Mouse (Mus musculus) liver, embryonic 12.5 days (tissue): ENCODE data around the gene Selp. TPM values are rescaled to one million over a fixed set of nuclear protein-coding genes. Genes with fewer than 3 reads are reported as not detected.

Experiments
- ATAC-seq: fragments of 200-750 bp; cut with Nextera tagmentation; 2 replicates; pipeline ENCODE4 v1.8.0; 2017; ENCODE audit warnings: moderate number of reproducible peaks, mild to moderate bottlenecking, moderate library complexity
- H3K27ac ChIP-seq: fragments of 300-500 bp; sonication (generic); 2 replicates; pipeline ENCODE4 v1.5.1; 2016; ENCODE audit warnings: mild to moderate bottlenecking
- H3K27me3 ChIP-seq: fragments of 300-500 bp; sonication (generic); replicated peaks from 2 replicates; pipeline ENCODE4 v1.6.1; 2016; ENCODE audit warnings: mild to moderate bottlenecking, moderate library complexity
- H3K36me3 ChIP-seq: fragments of 300-500 bp; sonication (generic); 2 replicates; pipeline ENCODE4 v1.6.1; 2016; ENCODE audit warnings: mild to moderate bottlenecking, moderate library complexity
- H3K4me1 ChIP-seq: fragments of 300-500 bp; sonication (generic); 2 replicates; pipeline ENCODE4 v1.6.1; 2016
- H3K4me2 ChIP-seq: fragments of 300-500 bp; sonication (generic); 2 replicates; pipeline ENCODE4 v1.6.1; 2016; ENCODE audit warnings: mild to moderate bottlenecking, moderate library complexity
- H3K4me3 ChIP-seq: fragments of 300-500 bp; sonication (generic); 2 replicates; pipeline ENCODE4 v1.5.1; 2016; ENCODE audit warnings: mild to moderate bottlenecking, moderate library complexity
- H3K9ac ChIP-seq: fragments of 300-500 bp; sonication (generic); 2 replicates; pipeline ENCODE4 v1.6.1; 2016; ENCODE audit warnings: mild to moderate bottlenecking, moderate library complexity
- H3K9me3 ChIP-seq: fragments of 300-500 bp; sonication (generic); replicated peaks from 2 replicates; pipeline ENCODE4 v1.6.1; 2016; ENCODE audit warnings: mild to moderate bottlenecking, moderate library complexity
- WGBS: fragments of 180-500 bp; shearing (Covaris S2); methylation state at CpG from one replicate; pipeline ENCODE4 v1.1.7; 2016; ENCODE audit not compliant: insufficient replicate concordance; 5-methylcytosine and 5-hydroxymethylcytosine counted together
- polyA plus RNA-seq: library from polyadenylated mRNA; unstranded; fragments of >200 nt; fragmentation: Nextera tagmentation; extraction: Ambion mirVana; gene quantifications from 2 replicates; pipeline ENCODE4 v1.2.1, GENCODE M21; 2016

Selp gene
- polyA plus RNA-seq, 1 experiment from 2014 or later: 0.41 TPM

GRCm38 (mm10) chr1:164151387-164152088 lies 36.5 kb downstream of the Selp start, which contains the start of gene F5:
TSS of gene F5 (plus strand) at chr1:164151838.
- Histone ChIP-seq H3K9me3 (no peaks in the 10 kb centered on the region), H3K27ac (0 out of 2 replicates have a peak within 1 kb of the TSS, but pooled peaks have one; percentile 25), H3K36me3 (no peaks in the 10 kb centered on the region), H3K4me2 (peak within 1 kb of the TSS; percentile 56), H3K27me3 (0 out of 2 replicates have a peak, but pooled peaks cover 7% of the 10 kb centered on the region), H3K4me1 (peaks cover 13% of the 10 kb centered on the region), H3K4me3 (peak within 1 kb of the TSS; percentile 40), H3K9ac (peak within 1 kb of the TSS; percentile 27; the same call in 1 of the 2 replicates)
- peak; percentile 66 for ATAC-seq
- 12% methylated on average over 16 of the region's 16 CpGs for WGBS

- Histone ChIP-seq H3K9me3 (no peaks in the 10 kb centered on the region), H3K4me1 (peaks cover 13% of the 10 kb centered on the region), H3K9ac (no peak overlapping the region), H3K36me3 (no peaks in the 10 kb centered on the region), H3K27ac (no peak overlapping the region), H3K4me3 (no peak overlapping the region), H3K27me3 (0 out of 2 replicates have a peak, but pooled peaks cover 7% of the 10 kb centered on the region), H3K4me2 (no peak overlapping the region; the same call in 1 of the 2 replicates)
- ATAC-seq: no peak
- WGBS: 73% methylated on average over 5 of the region's 5 CpGs
These were observed 37.8 kb downstream of the Selp start for GRCm38 (mm10) chr1:164152836-164153235.

- Histone ChIP-seq H3K4me2 (no peak overlapping the region), H3K4me1 (peaks cover 9% of the 10 kb centered on the region), H3K9ac (no peak overlapping the region), H3K4me3 (no peak overlapping the region), H3K36me3 (no peaks in the 10 kb centered on the region), H3K9me3 (no peaks in the 10 kb centered on the region), H3K27ac (no peak overlapping the region), H3K27me3 (0 out of 2 replicates have a peak, but pooled peaks cover 7% of the 10 kb centered on the region)
- ATAC-seq: no peak
- 70% methylated on average over 3 of the region's 3 CpGs for WGBS
These were observed 39.9 kb downstream of the Selp start for GRCm38 (mm10) chr1:164154983-164155382.

- ATAC-seq: no peak
- no peaks in the 10 kb centered on the region for H3K4me1 ChIP-seq
- no peaks in the 10 kb centered on the region for H3K36me3 ChIP-seq
- no peak overlapping the region for H3K27ac ChIP-seq
- no peak overlapping the region for H3K4me3 ChIP-seq
- no peak overlapping the region for H3K4me2 ChIP-seq
- no peak overlapping the region for H3K9ac ChIP-seq
- 60% methylated on average over 4 of the region's 4 CpGs for WGBS
- H3K9me3 ChIP-seq: no peaks in the 10 kb centered on the region
- H3K27me3 ChIP-seq: no peaks in the 10 kb centered on the region
These were observed 43.5 kb downstream of the Selp start for GRCm38 (mm10) chr1:164158571-164158970.

- Histone ChIP-seq H3K4me3 (no peak overlapping the region), H3K9me3 (no peaks in the 10 kb centered on the region), H3K27ac (no peak overlapping the region), H3K4me1 (no peaks in the 10 kb centered on the region), H3K27me3 (no peaks in the 10 kb centered on the region), H3K36me3 (no peaks in the 10 kb centered on the region), H3K9ac (no peak overlapping the region), H3K4me2 (no peak overlapping the region)
- WGBS: 56% methylated on average over 2 of the region's 2 CpGs
- ATAC-seq: no peak
These were observed 44.7 kb downstream of the Selp start for GRCm38 (mm10) chr1:164159781-164160180.

GRCm38 (mm10) chr1:164162745-164163144 lies 47.7 kb downstream of the Selp start:
- 54% methylated on average over 5 of the region's 5 CpGs for WGBS
- Histone ChIP-seq H3K9me3 (no peaks in the 10 kb centered on the region), H3K4me2 (no peak overlapping the region), H3K36me3 (no peaks in the 10 kb centered on the region), H3K27ac (no peak overlapping the region), H3K9ac (no peak overlapping the region), H3K4me3 (no peak overlapping the region), H3K4me1 (no peaks in the 10 kb centered on the region), H3K27me3 (no peaks in the 10 kb centered on the region)
- ATAC-seq: peak; percentile 71

- Histone ChIP-seq H3K36me3 (no peaks in the 10 kb centered on the region), H3K4me1 (no peaks in the 10 kb centered on the region), H3K9me3 (no peaks in the 10 kb centered on the region), H3K27ac (no peak overlapping the region), H3K27me3 (no peaks in the 10 kb centered on the region), H3K9ac (no peak overlapping the region), H3K4me3 (no peak overlapping the region), H3K4me2 (no peak overlapping the region)
- 67% methylated on average over 4 of the region's 4 CpGs for WGBS
- ATAC-seq: no peak
These were observed 53.8 kb downstream of the Selp start for GRCm38 (mm10) chr1:164168818-164169217.

- Histone ChIP-seq H3K9ac (no peak overlapping the region), H3K27ac (no peak overlapping the region), H3K9me3 (no peaks in the 10 kb centered on the region), H3K4me2 (no peak overlapping the region), H3K36me3 (no peaks in the 10 kb centered on the region), H3K4me1 (no peaks in the 10 kb centered on the region), H3K27me3 (no peaks in the 10 kb centered on the region), H3K4me3 (no peak overlapping the region)
- 28% methylated on average over 2 of the region's 2 CpGs for WGBS
- no peak for ATAC-seq
These were observed 55.4 kb downstream of the Selp start for GRCm38 (mm10) chr1:164170434-164170833.

GRCm38 (mm10) chr1:164173145-164173544 lies 58.1 kb downstream of the Selp start:
- Histone ChIP-seq H3K9ac (no peak overlapping the region), H3K36me3 (no peaks in the 10 kb centered on the region), H3K27me3 (no peaks in the 10 kb centered on the region), H3K4me1 (no peaks in the 10 kb centered on the region), H3K9me3 (no peaks in the 10 kb centered on the region), H3K4me3 (no peak overlapping the region), H3K27ac (no peak overlapping the region), H3K4me2 (no peak overlapping the region)
- WGBS: 54% methylated on average over 4 of the region's 4 CpGs
- no peak for ATAC-seq

GRCm38 (mm10) chr1:164176856-164177255 lies 61.8 kb downstream of the Selp start:
- Histone ChIP-seq H3K9ac (no peak overlapping the region), H3K4me1 (no peaks in the 10 kb centered on the region), H3K4me2 (no peak overlapping the region), H3K27ac (no peak overlapping the region), H3K36me3 (no peaks in the 10 kb centered on the region), H3K9me3 (no peaks in the 10 kb centered on the region), H3K27me3 (no peaks in the 10 kb centered on the region), H3K4me3 (no peak overlapping the region)
- no peak for ATAC-seq

- WGBS: 71% methylated on average over 6 of the region's 6 CpGs
- H3K9me3 ChIP-seq: no peaks in the 10 kb centered on the region
- H3K4me2 ChIP-seq: no peak overlapping the region
- no peaks in the 10 kb centered on the region for H3K27me3 ChIP-seq
- peaks cover under 1% of the 10 kb centered on the region; the same call in 1 of the 2 replicates for H3K36me3 ChIP-seq
- no peak for ATAC-seq
- H3K4me1 ChIP-seq: no peaks in the 10 kb centered on the region
- no peak overlapping the region for H3K4me3 ChIP-seq
- no peak overlapping the region for H3K27ac ChIP-seq
- no peak overlapping the region for H3K9ac ChIP-seq
These were observed 63.4 kb downstream of the Selp start for GRCm38 (mm10) chr1:164178429-164178828.

GRCm38 (mm10) chr1:164184142-164184870 lies 69.2 kb downstream of the Selp start:
- no peaks in the 10 kb centered on the region for H3K9me3 ChIP-seq
- H3K27me3 ChIP-seq: no peaks in the 10 kb centered on the region
- no peaks in the 10 kb centered on the region for H3K4me1 ChIP-seq
- H3K36me3 ChIP-seq: peaks cover 2% of the 10 kb centered on the region; the same call in 1 of the 2 replicates
- no peak overlapping the region for H3K27ac ChIP-seq
- H3K9ac ChIP-seq: 0 out of 2 replicates have a peak overlapping the region, but pooled peaks have one; percentile 10
- WGBS: 44% methylated on average over 16 of the region's 16 CpGs
- H3K4me2 ChIP-seq: peak overlapping the region; percentile 22
- 0 out of 2 replicates have a peak overlapping the region, but pooled peaks have one; percentile 4 for H3K4me3 ChIP-seq
- 0 out of 2 replicates have a peak, but pooled peaks have one; percentile 47 for ATAC-seq
